Mouse (Mus musculus) left cerebral cortex, postnatal 4 days (tissue): ENCODE measurements around the gene Itih4. TPM values are rescaled to one million over a fixed set of nuclear protein-coding genes. Genes with fewer than 3 reads are reported as not detected.

ENCODE experiments used
- DNase-seq: peaks from one replicate; pipeline ENCODE4 v3.0.0-alpha.2; 2022
- intact Hi-C: fragments of 180-260 bp; cut with DNase I; formaldehyde crosslinking; loops from one replicate; pipeline ENCODE4 v1.15.1; 2025
- total RNA-seq, 2 experiments: library from RNA; stranded (reverse); gene quantifications; 2 replicates each; pipeline ENCODE4 v1.2.3; 2021

Gene Itih4
- total RNA-seq, 2 experiments from 2014 or later: not detected

- DNase-seq: no peak
- intact Hi-C loops: no loop called here
These were observed 44.1 kb downstream of the Itih4 start for GRCm38 (mm10) chr14:30930386-30930785.

GRCm38 (mm10) chr14:30933351-30933750 lies 47.1 kb downstream of the Itih4 start:
- no peak for DNase-seq
- intact Hi-C loops: no loop called here

GRCm38 (mm10) chr14:30942254-30942653 lies 56.0 kb downstream of the Itih4 start:
- DNase-seq: no peak
- intact Hi-C loops: loop anchor here (5.0 to 10.0 kb wide), 2 partner anchors 65 to 227 kb away; partner anchors contain the start of genes Mustn1 and Sfmbt1

GRCm38 (mm10) chr14:30943038-30943437 lies 56.8 kb downstream of the Itih4 start, which contains the start of gene Itih1:
Gene Itih1 (minus strand): TSS chr14:30943289.
- intact Hi-C loops: loop anchor here (5.0 to 10.0 kb wide), 2 partner anchors 66 to 228 kb away; partner anchors contain the start of genes Mustn1 and Sfmbt1
- no peak for DNase-seq

- peak; percentile 57 for DNase-seq
- intact Hi-C loops: loop anchor here (5.0 to 10.0 kb wide), 2 partner anchors 67 to 229 kb away; partner anchors contain the start of genes Mustn1 and Sfmbt1
These were observed 57.8 kb downstream of the Itih4 start for GRCm38 (mm10) chr14:30943860-30944674.

- intact Hi-C loops: loop anchor here (5.0 to 10.0 kb wide), 2 partner anchors 67 to 230 kb away; partner anchors contain the start of genes Mustn1 and Sfmbt1
- no peak for DNase-seq
These were observed 58.5 kb downstream of the Itih4 start for GRCm38 (mm10) chr14:30944745-30945144.

GRCm38 (mm10) chr14:30949986-30950385 lies 63.7 kb downstream of the Itih4 start:
- no peak for DNase-seq
- intact Hi-C loops: loop anchor here (10.0 kb wide), 1 partner anchor 235 kb away; the partner anchor contains the start of gene Sfmbt1

GRCm38 (mm10) chr14:30951154-30951825 lies 65.0 kb downstream of the Itih4 start, which contains the start of gene Nek4:
Gene Nek4 (plus strand): TSS chr14:30951377.
- peak; percentile 97 for DNase-seq
- intact Hi-C loops: no loop called here

Other genes with a start within 250 kb of the Itih4 start
- gene Rft1, start 232.1 kb upstream of the Itih4 start, total RNA-seq: 10 to 100 TPM in 1 of 2 experiments, 1 to 10 TPM in 1; 8.3 to 11.9 TPM
- 10 to 100 TPM; 28.3 to 32.4 TPM for gene Sfmbt1, start 171.6 kb upstream of the Itih4 start, total RNA-seq
- 10 to 100 TPM; 28.1 to 28.8 TPM for gene Tmem110, start 60.9 kb upstream of the Itih4 start, total RNA-seq
- gene Mustn1, start 7.3 kb upstream of the Itih4 start, total RNA-seq: 1 to 10 TPM; 1.1 to 1.4 TPM
- 1 to 10 TPM; 2.4 to 3.7 TPM for gene Itih3, start 37.3 kb downstream of the Itih4 start, total RNA-seq
- gene Itih1, start 56.8 kb downstream of the Itih4 start, total RNA-seq: not detected
- 10 to 100 TPM; 15.7 to 16.5 TPM for gene Nek4, start 64.9 kb downstream of the Itih4 start, total RNA-seq
- gene Glt8d1, start 114.9 kb downstream of the Itih4 start, total RNA-seq: 10 to 100 TPM; 43.8 to 46.2 TPM
- gene Spcs1, start 115.2 kb downstream of the Itih4 start, total RNA-seq: 100 to 1,000 TPM; 158 to 166 TPM
- gene Pbrm1, start 132.7 kb downstream of the Itih4 start, total RNA-seq: 100 to 1,000 TPM; 107 to 110 TPM
- 10 to 100 TPM; 68.3 to 79.3 TPM for gene Gnl3, start 132.7 kb downstream of the Itih4 start, total RNA-seq
- gene Smim4, start 242.5 kb downstream of the Itih4 start, total RNA-seq: 10 to 100 TPM; 24.8 to 25.7 TPM
- gene Nt5dc2, start 244.6 kb downstream of the Itih4 start, total RNA-seq: 10 to 100 TPM; 16.9 to 19.4 TPM